Mouse (Mus musculus) megakaryocyte, embryonic 14.5 days (primary cell): Measurements from ENCODE around the gene Plscr1. TPM values are rescaled to one million over a fixed set of nuclear protein-coding genes. Genes with fewer than 3 reads are reported as not detected.

ENCODE experiments used
- H3K27me3 ChIP-seq: replicated peaks from 2 replicates; pipeline ENCODE3; 2012; ENCODE audit warnings: inconsistent platforms
- H3K36me3 ChIP-seq: replicated peaks from 2 replicates; pipeline ENCODE3; 2012; ENCODE audit warnings: low read length, inconsistent platforms, mixed read lengths
- H3K4me1 ChIP-seq: 2 replicates; pipeline ENCODE4 v1.6.1; 2012; ENCODE audit warnings: inconsistent platforms
- H3K4me3 ChIP-seq: replicated peaks from 2 replicates; pipeline ENCODE3; 2012; ENCODE audit warnings: moderate library complexity, mild to moderate bottlenecking, inconsistent platforms
- H3K9me3 ChIP-seq: 2 replicates; pipeline ENCODE4 v1.6.1; 2012; ENCODE audit warnings: inconsistent platforms
- FLI1 ChIP-seq: IDR thresholded peaks from 2 replicates; pipeline ENCODE4 v1.6.1; 2012; ENCODE audit warnings: low read length, inconsistent platforms, mixed read lengths
- GATA1 ChIP-seq: IDR thresholded peaks from 3 replicates; pipeline ENCODE4 v1.6.1; 2012; ENCODE audit warnings: mixed read lengths, low read length, inconsistent platforms, borderline replicate concordance
- polyA plus RNA-seq: library from polyadenylated mRNA; stranded (reverse); fragments of >175 nt; gene quantifications from 2 replicates; pipeline ENCODE4 v1.2.3, GENCODE M21; 2012; ENCODE audit warnings: low replicate concordance; ENCODE audit not compliant: insufficient read depth

Gene Plscr1
- polyA plus RNA-seq, 1 experiment: 179 TPM

DNA sequence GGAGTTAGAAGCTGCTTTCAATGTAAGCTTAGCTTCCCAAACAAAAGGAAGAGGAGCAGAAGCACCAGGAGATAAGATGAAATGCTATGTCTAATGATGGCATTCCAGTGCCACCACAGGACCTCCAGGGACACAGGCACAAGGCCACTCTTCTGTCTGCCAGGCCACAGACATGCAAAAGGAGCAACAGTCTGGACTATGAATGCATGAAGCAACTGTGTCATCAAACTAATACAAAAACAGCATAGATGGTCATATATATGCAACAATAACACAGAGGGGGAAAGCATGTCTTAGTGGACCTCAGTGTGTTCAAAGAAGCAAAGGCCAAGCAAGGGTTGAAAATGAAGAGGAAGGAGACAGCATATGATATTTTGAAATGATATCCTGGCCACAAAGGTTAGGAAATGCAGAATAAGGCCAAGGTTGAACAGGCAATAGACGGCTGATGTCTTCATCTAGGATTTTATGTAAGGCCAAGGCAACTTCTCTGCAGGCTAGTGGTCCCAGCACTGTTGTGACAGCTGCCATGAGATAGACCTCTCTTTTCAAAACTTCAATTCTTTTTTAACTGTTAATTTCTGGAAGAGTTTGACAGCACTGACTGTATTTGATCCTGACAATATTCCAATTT lies 24.8 kb upstream of the Plscr1 start:
- Histone ChIP-seq H3K36me3 (no peaks in the 10 kb centered on the region), H3K4me3 (no peak overlapping the region), H3K9me3 (no peaks in the 10 kb centered on the region), H3K4me1 (peaks cover 50% of the 10 kb centered on the region), H3K27me3 (no peaks in the 10 kb centered on the region)
- TF ChIP-seq FLI1 (no peak), GATA1 (no peak)

DNA sequence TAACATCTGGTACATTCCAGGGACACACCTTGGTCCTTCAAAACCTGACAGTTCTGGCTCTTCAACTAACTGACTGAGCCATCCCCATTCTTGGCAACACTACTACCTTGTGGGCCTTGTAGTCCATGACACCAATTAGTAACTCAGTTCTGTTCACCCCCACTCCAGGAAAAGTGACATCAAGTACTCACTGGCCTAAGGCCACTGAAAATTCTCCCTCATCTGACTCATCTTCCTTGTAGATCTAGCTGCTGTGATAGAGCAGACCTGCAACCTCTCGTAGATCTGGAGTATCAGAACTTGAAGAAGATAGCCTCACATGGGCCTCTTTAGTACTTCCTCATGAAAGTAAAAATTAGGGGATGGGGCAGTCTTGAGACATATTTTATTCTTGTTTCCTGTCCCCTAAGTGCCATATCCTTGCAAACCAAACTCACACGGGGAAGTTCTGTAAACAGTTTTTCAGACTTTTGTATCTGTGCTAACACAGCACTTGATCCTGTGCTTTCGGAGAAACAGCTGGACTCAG lies 23.4 kb upstream of the Plscr1 start:
- no peak overlapping the region for H3K4me3 ChIP-seq

DNA sequence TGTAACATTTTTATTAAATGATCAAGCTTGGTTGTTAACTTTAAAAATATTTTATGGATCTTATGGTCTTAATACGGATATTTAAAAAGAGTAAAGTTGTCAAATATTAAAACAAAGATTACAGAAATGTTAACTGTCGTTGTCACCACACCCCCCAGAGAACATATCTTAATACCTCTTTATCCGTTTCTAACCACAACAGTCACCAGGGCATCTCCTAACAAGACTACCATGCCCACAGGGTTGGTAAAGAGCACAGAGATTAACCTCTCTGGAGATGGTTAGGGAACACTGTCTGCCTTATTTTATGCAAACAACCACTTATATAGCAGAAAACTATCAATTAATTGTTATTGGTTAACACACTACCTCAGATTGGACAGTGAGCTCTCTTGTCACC lies 22.8 kb upstream of the Plscr1 start:
- Histone ChIP-seq H3K9me3 (no peaks in the 10 kb centered on the region), H3K4me1 (peaks cover 41% of the 10 kb centered on the region), H3K4me3 (no peak overlapping the region), H3K27me3 (no peaks in the 10 kb centered on the region), H3K36me3 (no peaks in the 10 kb centered on the region)
- TF ChIP-seq GATA1 (no peak), FLI1 (no peak)

More for the DNA sequence above, 23.4 kb upstream of the Plscr1 start:
- Histone ChIP-seq H3K4me1 (peaks cover 45% of the 10 kb centered on the region), H3K27me3 (no peaks in the 10 kb centered on the region), H3K9me3 (no peaks in the 10 kb centered on the region), H3K36me3 (no peaks in the 10 kb centered on the region)
- no peak for TF ChIP-seq FLI1
- TF ChIP-seq GATA1: no peak

GRCm38 (mm10) chr9:92228867-92229832 lies 20.4 kb upstream of the Plscr1 start:
- Histone ChIP-seq H3K9me3 (no peaks in the 10 kb centered on the region), H3K4me3 (no peak overlapping the region), H3K36me3 (no peaks in the 10 kb centered on the region), H3K4me1 (peaks cover 38% of the 10 kb centered on the region), H3K27me3 (no peaks in the 10 kb centered on the region)
- TF ChIP-seq FLI1 (no peak), GATA1 (no peak)

DNA sequence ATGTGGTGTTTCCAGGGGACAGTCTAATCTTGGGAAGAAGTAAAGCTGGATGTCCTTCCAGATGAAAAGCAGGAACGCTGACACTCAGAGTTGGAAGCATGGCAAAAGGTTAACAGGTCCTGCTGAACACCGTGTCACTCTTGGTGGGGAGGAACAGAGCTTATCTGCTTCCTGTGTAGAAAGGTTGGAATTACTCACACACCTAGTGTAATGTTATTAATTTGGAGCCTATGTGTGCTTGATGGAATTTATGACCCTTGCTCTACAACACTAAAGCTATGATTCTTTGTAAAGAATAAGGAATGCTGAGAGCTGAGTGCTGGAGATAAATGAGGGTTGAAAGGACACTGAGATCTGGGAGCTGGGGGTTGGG lies 19.7 kb upstream of the Plscr1 start:
- Histone ChIP-seq H3K4me3 (no peak overlapping the region), H3K36me3 (no peaks in the 10 kb centered on the region), H3K27me3 (no peaks in the 10 kb centered on the region), H3K9me3 (no peaks in the 10 kb centered on the region), H3K4me1 (peaks cover 37% of the 10 kb centered on the region)
- no peak for TF ChIP-seq GATA1
- no peak for TF ChIP-seq FLI1

DNA sequence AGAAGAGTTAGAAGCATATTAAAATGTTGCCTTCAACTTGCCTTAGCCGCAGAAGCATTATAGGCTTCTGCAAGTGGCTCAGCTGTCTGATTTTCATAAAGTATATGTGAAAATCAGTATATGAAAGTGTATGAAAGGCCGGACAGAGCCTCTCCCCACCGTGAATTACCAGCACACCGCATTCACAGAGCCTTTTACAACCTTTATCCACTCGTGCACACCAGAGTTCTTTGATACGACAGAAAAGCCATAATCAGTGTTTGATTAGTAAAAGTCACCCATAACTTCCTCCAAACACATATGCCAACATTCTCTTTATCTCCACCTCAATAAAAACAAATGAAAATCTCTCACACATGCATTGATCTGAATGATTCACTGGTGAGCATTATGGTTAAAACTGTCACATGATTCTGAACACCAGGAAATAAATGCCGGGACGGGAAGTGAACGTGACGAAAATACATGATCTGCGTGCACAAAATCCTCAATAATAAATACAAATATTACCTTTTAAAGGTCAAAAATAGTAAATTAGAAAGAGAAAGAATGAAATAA lies 14.6 kb upstream of the Plscr1 start:
- Histone ChIP-seq H3K9me3 (no peaks in the 10 kb centered on the region), H3K4me1 (peaks cover 9% of the 10 kb centered on the region), H3K4me3 (no peak overlapping the region), H3K36me3 (no peaks in the 10 kb centered on the region), H3K27me3 (no peaks in the 10 kb centered on the region)
- TF ChIP-seq GATA1: no peak
- TF ChIP-seq FLI1: no peak

DNA sequence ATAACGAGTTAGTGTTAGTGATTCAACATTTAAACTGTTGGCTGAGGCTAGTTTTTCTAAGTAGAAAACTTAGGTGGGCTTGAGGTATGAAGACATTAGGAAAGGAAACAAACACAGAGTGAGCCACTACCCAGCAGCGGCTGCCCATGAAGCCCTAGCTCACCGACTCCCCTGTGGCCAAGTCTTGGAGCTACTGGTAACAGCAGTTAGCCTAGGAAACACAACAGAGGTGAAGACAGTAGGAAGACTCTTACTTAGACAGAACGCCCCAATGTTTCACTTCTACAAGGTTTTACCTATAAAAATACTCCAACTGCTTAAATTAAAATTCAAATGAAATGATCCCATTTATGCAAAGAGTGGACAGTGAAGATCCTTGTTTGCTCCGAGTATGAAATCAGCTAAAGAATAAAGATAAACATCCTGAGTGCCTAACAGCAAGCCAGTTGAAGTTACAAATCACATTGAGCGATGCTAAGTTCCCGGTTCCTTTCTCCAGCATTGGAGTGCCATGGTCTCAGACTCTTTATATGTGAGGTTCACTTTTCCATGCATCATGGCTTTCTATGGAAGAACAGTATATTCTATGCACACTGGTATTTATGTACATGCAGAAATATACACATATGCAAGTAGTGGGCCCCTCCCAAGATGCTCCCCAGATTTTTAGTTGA lies 640 bp upstream of the Plscr1 start:
- TF ChIP-seq GATA1 (no peak), FLI1 (no peak)
- Histone ChIP-seq H3K27me3 (no peaks in the 10 kb centered on the region), H3K4me3 (peak overlapping the region; percentile 95), H3K36me3 (peaks cover 11% of the 10 kb centered on the region), H3K4me1 (peaks cover 19% of the 10 kb centered on the region), H3K9me3 (no peaks in the 10 kb centered on the region)

DNA sequence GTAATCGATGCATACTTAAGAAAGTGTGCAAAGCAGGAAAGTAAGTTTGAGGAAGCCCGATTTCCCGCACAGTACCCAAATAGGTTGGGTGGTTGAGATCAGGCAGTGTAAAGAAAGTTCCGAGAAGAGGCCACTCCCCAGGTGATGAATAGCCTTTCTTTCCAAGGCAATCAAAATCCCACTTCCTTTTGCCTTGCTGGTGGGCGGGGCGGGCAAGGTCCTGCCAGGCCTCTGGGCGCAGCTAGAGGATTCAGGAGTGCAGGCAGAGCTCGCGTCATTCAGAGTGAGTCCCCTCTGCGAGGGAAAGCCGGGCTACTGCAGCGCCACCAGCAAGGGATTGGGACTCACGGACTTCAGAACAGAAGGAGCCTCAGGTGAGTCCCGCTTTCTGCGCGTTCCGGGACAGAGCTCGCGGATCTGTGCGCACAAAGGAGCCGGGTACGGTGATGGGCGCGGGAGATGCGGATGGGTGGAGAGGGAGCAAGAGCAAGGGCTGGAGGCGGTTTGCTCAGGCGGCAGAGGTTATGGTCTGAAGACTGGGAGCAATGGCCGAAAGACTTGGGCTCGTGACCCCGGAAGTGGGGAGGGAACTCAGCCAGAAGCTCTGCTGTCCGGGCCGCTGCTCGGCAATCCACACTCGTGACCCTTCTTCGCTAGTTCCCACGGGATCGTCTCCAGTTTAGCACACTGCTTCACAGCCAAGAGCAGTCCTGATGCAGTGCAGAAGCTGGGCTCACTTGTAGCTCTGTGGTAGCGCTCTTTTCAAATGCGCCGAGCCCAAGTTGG lies 630 bp downstream of the Plscr1 start:
- H3K36me3 ChIP-seq: peaks cover 20% of the 10 kb centered on the region
- peaks cover 29% of the 10 kb centered on the region for H3K4me1 ChIP-seq
- no peaks in the 10 kb centered on the region for H3K27me3 ChIP-seq
- H3K4me3 ChIP-seq: peak overlapping the region; percentile 95
- no peak for TF ChIP-seq GATA1
- TF ChIP-seq FLI1: no peak
- no peaks in the 10 kb centered on the region for H3K9me3 ChIP-seq

DNA sequence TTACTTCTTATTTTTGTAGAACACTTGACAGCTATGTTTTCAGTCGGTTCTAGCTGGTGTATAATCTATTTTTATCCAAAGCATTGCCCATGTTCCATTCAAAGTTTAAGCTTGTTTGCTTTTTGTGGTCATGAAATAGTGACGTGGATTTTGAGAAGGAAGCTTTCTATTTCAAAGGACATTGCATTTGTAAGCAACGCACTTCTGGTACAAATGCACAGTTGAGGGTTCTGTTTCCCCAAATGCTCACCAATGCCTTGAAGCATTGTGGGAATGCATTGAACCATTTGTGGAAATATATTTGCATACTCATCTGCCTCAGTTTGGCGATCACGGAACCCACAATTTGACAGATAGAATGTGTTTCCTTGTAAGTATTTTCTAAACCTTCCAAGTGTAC lies 3.2 kb downstream of the Plscr1 start:
- H3K4me1 ChIP-seq: peaks cover 44% of the 10 kb centered on the region
- H3K9me3 ChIP-seq: no peaks in the 10 kb centered on the region
- TF ChIP-seq GATA1 (no peak), FLI1 (no peak)
- peaks cover 37% of the 10 kb centered on the region for H3K36me3 ChIP-seq
- peak overlapping the region; percentile 95 for H3K4me3 ChIP-seq
- no peaks in the 10 kb centered on the region for H3K27me3 ChIP-seq
